Mouse (Mus musculus) intestine, postnatal 0 days (tissue): ENCODE results near the gene Cldn15. TPM values are rescaled to one million over a fixed set of nuclear protein-coding genes. Genes with fewer than 3 reads are reported as not detected.
"Not testable (repeated sequence)": the region's sequence is repeated elsewhere in the genome, so short reads cannot be mapped to it uniquely, and the experiment has no call there.

Experiments
- ATAC-seq: fragments of 200-750 bp; cut with Nextera tagmentation; 2 replicates; pipeline ENCODE4 v1.8.0; 2017; ENCODE audit warnings: mild to moderate bottlenecking, moderate TSS enrichment, moderate library complexity
- H3K27ac ChIP-seq: fragments of 300-500 bp; sonication (generic); 2 replicates; pipeline ENCODE4 v1.5.1; 2014; ENCODE audit warnings: mild to moderate bottlenecking, low read depth, low read length, moderate library complexity
- H3K27me3 ChIP-seq: fragments of 300-500 bp; sonication (generic); replicated peaks from 2 replicates; pipeline ENCODE4 v1.6.1; 2014; ENCODE audit warnings: low read length, mixed read lengths; ENCODE audit not compliant: control insufficient read depth, insufficient read depth
- H3K36me3 ChIP-seq: fragments of 300-500 bp; sonication (generic); 2 replicates; pipeline ENCODE4 v1.6.1; 2014; ENCODE audit warnings: mild to moderate bottlenecking, moderate library complexity; ENCODE audit not compliant: control insufficient read depth, insufficient read depth
- H3K4me1 ChIP-seq: fragments of 300-500 bp; sonication (generic); replicated peaks from 2 replicates; pipeline ENCODE4 v1.6.1; 2014; ENCODE audit warnings: antibody characterized with exemption, low read length, mixed read lengths; ENCODE audit not compliant: control insufficient read depth, insufficient read depth
- H3K4me2 ChIP-seq: fragments of 300-500 bp; sonication (generic); replicated peaks from 2 replicates; pipeline ENCODE4 v1.6.1; 2014; ENCODE audit warnings: low read depth, mild to moderate bottlenecking, moderate library complexity
- H3K4me3 ChIP-seq: fragments of 300-500 bp; sonication (generic); 2 replicates; pipeline ENCODE4 v1.5.1; 2014; ENCODE audit warnings: low read depth, low read length
- H3K9ac ChIP-seq: fragments of 300-500 bp; sonication (generic); 2 replicates; pipeline ENCODE4 v1.6.1; 2014; ENCODE audit warnings: mild to moderate bottlenecking, low read depth, low read length
- H3K9me3 ChIP-seq: fragments of 300-500 bp; sonication (generic); 2 replicates; pipeline ENCODE4 v1.6.1; 2016; ENCODE audit warnings: mixed run types; ENCODE audit not compliant: control insufficient read depth
- CTCF ChIP-seq: sonication (generic); IDR thresholded peaks from 2 replicates; pipeline ENCODE4 v1.5.1; 2016; ENCODE audit warnings: low read depth, mild to moderate bottlenecking, control low read depth, antibody characterized with exemption, moderate library complexity
- WGBS: fragments of 180-500 bp; shearing (Covaris S2); extraction: QIAGEN DNeasy Blood & Tissue Kit; methylation state at CpG from one replicate; pipeline ENCODE4 v1.1.7; 2014; 5-methylcytosine and 5-hydroxymethylcytosine counted together
- polyA plus RNA-seq: library from polyadenylated mRNA; unstranded; fragments of >200 nt; fragmentation: Nextera tagmentation; extraction: Ambion mirVana; gene quantifications from 2 replicates; pipeline ENCODE4 v1.2.1, GENCODE M21; 2015

The Cldn15 gene
- polyA plus RNA-seq, 1 experiment from 2014 or later, result 29.5 TPM

- Histone ChIP-seq H3K4me2 (no peak overlapping the region), H3K4me3 (no peak overlapping the region), H3K9me3 (no peaks in the 10 kb centered on the region), H3K27ac (no peak overlapping the region), H3K36me3 (no peaks in the 10 kb centered on the region), H3K27me3 (no peaks in the 10 kb centered on the region), H3K4me1 (no peaks in the 10 kb centered on the region), H3K9ac (no peak overlapping the region)
- ATAC-seq, result no peak
- WGBS, result 85% methylated on average over 6 of the region's 6 CpGs
- TF ChIP-seq CTCF, result no peak
Observed at GRCm38 (mm10) chr5:136936750-136937149, 29.7 kb upstream of the Cldn15 start.

- 76% methylated on average over 5 of the region's 5 CpGs for WGBS
- no peak overlapping the region for H3K4me2 ChIP-seq
- no peaks in the 10 kb centered on the region for H3K27me3 ChIP-seq
- no peaks in the 10 kb centered on the region for H3K36me3 ChIP-seq
- no peak overlapping the region for H3K9ac ChIP-seq
- H3K4me3 ChIP-seq, result no peak overlapping the region
- no peak for ATAC-seq
- TF ChIP-seq CTCF, result no peak
- no peak overlapping the region for H3K27ac ChIP-seq
- no peaks in the 10 kb centered on the region for H3K4me1 ChIP-seq
- no peaks in the 10 kb centered on the region for H3K9me3 ChIP-seq
Observed at GRCm38 (mm10) chr5:136937621-136938020, 28.8 kb upstream of the Cldn15 start.

- ATAC-seq, result no peak
- no peaks in the 10 kb centered on the region for H3K4me1 ChIP-seq
- H3K27ac ChIP-seq, result no peak overlapping the region
- no peak overlapping the region for H3K9ac ChIP-seq
- TF ChIP-seq CTCF, result peak; percentile 62
- no peaks in the 10 kb centered on the region for H3K27me3 ChIP-seq
- no peak overlapping the region for H3K4me3 ChIP-seq
- H3K9me3 ChIP-seq, result no peaks in the 10 kb centered on the region
- 71% methylated on average over 7 of the region's 7 CpGs for WGBS
- no peak overlapping the region for H3K4me2 ChIP-seq
- H3K36me3 ChIP-seq, result no peaks in the 10 kb centered on the region
Observed at GRCm38 (mm10) chr5:136939284-136939683, 27.1 kb upstream of the Cldn15 start.

GRCm38 (mm10) chr5:136940029-136940428 is 26.4 kb upstream of the Cldn15 start:
- not testable (repeated sequence) for H3K27ac ChIP-seq, H3K9ac ChIP-seq, H3K9me3 ChIP-seq, H3K4me2 ChIP-seq, H3K27me3 ChIP-seq, H3K4me1 ChIP-seq, H3K4me3 ChIP-seq, ATAC-seq, H3K36me3 ChIP-seq
- 70% methylated on average over 6 of the region's 6 CpGs for WGBS

GRCm38 (mm10) chr5:136940845-136941560 is 25.4 kb upstream of the Cldn15 start:
- ATAC-seq, result no peak
- WGBS, result 86% methylated on average over 12 of the region's 12 CpGs

GRCm38 (mm10) chr5:136942781-136943180 is 23.6 kb upstream of the Cldn15 start:
- Histone ChIP-seq H3K27ac (no peak overlapping the region), H3K4me1 (no peaks in the 10 kb centered on the region), H3K9me3 (no peaks in the 10 kb centered on the region), H3K36me3 (no peaks in the 10 kb centered on the region), H3K4me3 (no peak overlapping the region), H3K27me3 (no peaks in the 10 kb centered on the region), H3K4me2 (no peak overlapping the region), H3K9ac (no peak overlapping the region)
- 54% methylated on average over 3 of the region's 3 CpGs for WGBS
- TF ChIP-seq CTCF, result no peak
- ATAC-seq, result no peak

More at GRCm38 (mm10) chr5:136940845-136941560, 25.4 kb upstream of the Cldn15 start:
- no peak for TF ChIP-seq CTCF
- Histone ChIP-seq H3K4me3 (no peak overlapping the region), H3K27ac (no peak overlapping the region), H3K27me3 (no peaks in the 10 kb centered on the region), H3K4me2 (no peak overlapping the region), H3K36me3 (no peaks in the 10 kb centered on the region), H3K9me3 (no peaks in the 10 kb centered on the region), H3K9ac (no peak overlapping the region), H3K4me1 (no peaks in the 10 kb centered on the region)
